Mouse (Mus musculus) E14TG2a.4 (cell line): Measurements from ENCODE around the gene Cfap58.

Experiments used
- CTCF ChIP-seq: conservative IDR thresholded peaks from 2 replicates; pipeline ENCODE4 v1.5.1; 2014; ENCODE audit warnings: low read length
- NANOG ChIP-seq: IDR thresholded peaks from 2 replicates; pipeline ENCODE4 v1.6.1; 2014; ENCODE audit warnings: borderline replicate concordance, low read length, mixed read lengths
- POU5F1 ChIP-seq: IDR thresholded peaks from 2 replicates; pipeline ENCODE4 v1.6.1; 2014; ENCODE audit warnings: low read length, borderline replicate concordance

DNA sequence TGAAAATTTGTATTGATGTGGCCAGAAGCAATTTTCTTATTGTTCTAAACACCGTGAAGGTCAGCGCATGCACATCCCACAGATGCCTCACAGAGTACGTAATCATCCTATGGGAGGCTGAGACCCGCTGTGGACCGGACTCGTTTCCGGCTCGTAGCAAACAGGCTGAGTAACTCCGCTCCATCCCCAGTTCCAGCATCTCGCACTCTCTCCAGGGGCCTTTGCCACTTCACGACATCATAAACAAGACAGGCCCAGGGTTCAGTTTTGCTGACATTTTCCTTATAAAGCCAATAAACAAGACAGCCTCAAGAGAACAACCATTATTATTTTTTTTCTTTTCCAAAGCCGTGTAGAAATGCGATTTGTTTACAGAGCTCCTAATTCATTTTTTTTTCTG, 82.6 kb downstream of the Cfap58 start:
- TF ChIP-seq CTCF (no peak), POU5F1 (no peak), NANOG (no peak)
